Mouse (Mus musculus) spleen, embryonic (tissue): ENCODE measurements around the gene Gm11639.

Experiments
- CTCF ChIA-PET: fragments of 350-600 bp; sonication (Branson Sonifier 250); formaldehyde crosslinking; loops from one replicate; lab custom pipeline; 2022; lab: Charles Lee

Gm11639 gene

GRCm38 (mm10) chr11:104693235-104693634 is 7.7 kb downstream of the Gm11639 start:
- CTCF ChIA-PET, result interaction anchor here (0.6 to 0.7 kb wide), 2 partner anchors 108 to 150 kb away, joined by 6 read pairs; no protein-coding TSS in a partner anchor

- CTCF ChIA-PET, result no interaction called here
Measured at GRCm38 (mm10) chr11:104704097-104704496, 18.6 kb downstream of the Gm11639 start.

GRCm38 (mm10) chr11:104707084-104707483 is 21.6 kb downstream of the Gm11639 start:
- CTCF ChIA-PET, result no interaction called here

- CTCF ChIA-PET, result no interaction called here
Measured at GRCm38 (mm10) chr11:104744995-104745568, 59.6 kb downstream of the Gm11639 start.

DNA sequence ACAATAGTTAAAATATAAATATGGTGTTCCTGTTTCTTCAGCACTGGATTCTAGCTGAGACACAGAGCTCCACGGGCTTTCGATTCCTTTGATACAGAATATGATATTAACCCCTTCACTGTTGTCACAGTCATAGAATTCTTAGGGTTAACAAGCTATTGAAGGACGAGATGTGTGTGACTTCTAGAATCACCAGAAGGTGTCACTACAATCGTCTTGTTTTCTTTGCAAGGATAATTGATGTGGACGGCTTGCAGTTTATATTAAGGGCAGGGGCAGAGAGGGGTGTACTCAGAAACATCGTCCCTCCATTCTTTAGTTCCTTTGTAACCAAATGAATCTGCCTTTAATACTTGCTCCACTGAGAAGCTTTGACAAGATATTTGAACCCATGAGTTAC is 80.3 kb downstream of the Gm11639 start:
- CTCF ChIA-PET, result no interaction called here

DNA sequence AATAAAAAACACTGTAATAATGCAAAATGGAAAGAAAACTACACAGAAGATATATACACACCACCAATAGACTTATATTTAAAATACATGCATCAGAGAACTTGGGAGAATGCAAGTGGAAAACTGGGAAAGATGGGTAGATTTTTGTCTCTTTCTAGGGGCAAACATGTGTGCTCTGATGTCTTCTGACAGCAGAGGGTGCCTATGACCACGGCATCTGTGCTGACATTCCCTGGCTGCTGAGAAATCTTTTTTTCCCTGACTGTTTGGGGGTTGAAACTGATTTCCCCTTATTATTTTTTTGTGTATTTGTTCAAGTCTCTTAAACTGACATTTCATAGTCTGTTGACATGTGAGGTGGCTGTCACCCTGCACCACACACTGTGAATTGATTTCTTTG is 81.6 kb downstream of the Gm11639 start:
- CTCF ChIA-PET, result no interaction called here

GRCm38 (mm10) chr11:104768072-104768471 is 82.6 kb downstream of the Gm11639 start:
- CTCF ChIA-PET, result no interaction called here

- CTCF ChIA-PET, result no interaction called here
Measured at GRCm38 (mm10) chr11:104778796-104779195, 93.3 kb downstream of the Gm11639 start.

GRCm38 (mm10) chr11:104944723-104945122 is 259.2 kb downstream of the Gm11639 start:
- CTCF ChIA-PET, result no interaction called here

DNA sequence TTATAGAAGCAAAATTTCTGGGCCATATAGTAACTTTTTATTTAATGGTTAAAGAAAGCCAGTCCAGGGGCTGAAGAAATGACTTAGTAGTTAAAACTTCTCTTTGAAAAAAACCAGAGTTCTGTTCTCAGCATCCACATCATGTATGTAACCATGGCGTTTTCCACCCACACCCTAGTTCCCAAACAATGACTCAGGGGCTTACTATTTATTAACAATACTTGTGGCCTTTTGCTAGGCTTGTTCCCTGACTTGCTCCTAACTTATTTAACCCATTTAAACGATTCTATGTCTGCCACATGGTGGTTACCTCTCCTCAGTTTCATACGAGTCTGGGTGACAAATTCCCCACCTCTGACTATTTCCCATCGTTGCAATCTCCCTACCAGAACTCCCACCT is 266.8 kb downstream of the Gm11639 start:
- CTCF ChIA-PET, result no interaction called here

DNA sequence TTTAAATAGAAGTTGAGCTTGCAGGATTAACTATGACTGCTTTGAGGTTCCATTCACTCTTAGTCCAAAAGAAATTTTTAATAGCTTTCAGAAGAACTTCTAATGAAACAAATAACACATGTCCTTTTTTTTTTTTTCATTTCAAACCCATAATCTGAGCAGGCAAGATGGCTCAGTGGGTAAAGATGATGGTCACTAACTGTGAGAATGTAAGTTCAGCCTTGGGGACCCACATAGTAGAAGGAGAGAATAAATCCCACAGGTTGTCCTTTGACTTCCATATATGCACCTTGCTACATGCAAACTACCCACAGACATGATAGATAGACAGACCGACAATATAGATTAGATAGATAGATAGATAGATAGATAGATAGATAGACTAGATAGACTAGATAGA is 282.4 kb downstream of the Gm11639 start:
- CTCF ChIA-PET, result no interaction called here

DNA sequence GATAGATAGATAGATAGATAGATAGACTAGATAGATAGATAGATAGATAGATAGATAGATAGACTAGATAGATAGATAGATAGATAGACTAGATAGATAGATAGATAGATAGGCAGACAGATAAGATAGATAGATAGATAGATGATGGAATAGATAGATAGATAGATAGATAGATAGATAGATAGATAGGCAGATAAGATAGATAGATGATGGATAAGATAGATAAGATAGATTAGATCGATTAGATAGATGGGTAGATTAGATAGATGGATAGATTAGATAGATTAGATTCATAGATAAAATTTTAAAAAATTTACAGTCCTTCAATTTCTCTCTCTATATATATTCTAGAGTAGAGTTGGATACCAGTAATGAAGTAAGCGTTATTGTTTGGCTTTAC is 282.9 kb downstream of the Gm11639 start:
- CTCF ChIA-PET, result no interaction called here

DNA sequence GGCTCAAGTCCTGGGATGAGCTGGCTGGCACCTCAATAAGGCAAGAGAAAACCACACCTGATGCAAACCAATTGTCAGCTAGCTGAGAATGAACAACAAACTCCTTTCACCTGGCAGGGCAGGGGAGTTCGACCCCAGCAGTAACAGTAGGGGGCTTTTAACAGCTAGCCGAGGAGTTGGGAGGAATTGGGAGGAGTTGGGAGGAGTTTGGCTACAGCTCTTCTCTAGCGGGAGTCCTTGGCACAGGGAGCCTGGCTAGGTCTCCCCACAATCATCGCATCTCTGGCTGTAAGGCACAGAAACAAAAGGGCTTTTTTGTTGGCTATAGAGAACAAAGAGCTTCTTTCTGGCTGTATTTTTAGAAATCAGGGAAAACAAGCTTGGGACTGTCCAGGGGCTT is 285.8 kb downstream of the Gm11639 start:
- CTCF ChIA-PET, result no interaction called here

GRCm38 (mm10) chr11:104972480-104972879 is 287.0 kb downstream of the Gm11639 start:
- CTCF ChIA-PET, result no interaction called here

GRCm38 (mm10) chr11:104977976-104978375 is 292.5 kb downstream of the Gm11639 start:
- CTCF ChIA-PET, result no interaction called here

GRCm38 (mm10) chr11:104981342-104982055 is 296.0 kb downstream of the Gm11639 start:
- CTCF ChIA-PET, result no interaction called here

DNA sequence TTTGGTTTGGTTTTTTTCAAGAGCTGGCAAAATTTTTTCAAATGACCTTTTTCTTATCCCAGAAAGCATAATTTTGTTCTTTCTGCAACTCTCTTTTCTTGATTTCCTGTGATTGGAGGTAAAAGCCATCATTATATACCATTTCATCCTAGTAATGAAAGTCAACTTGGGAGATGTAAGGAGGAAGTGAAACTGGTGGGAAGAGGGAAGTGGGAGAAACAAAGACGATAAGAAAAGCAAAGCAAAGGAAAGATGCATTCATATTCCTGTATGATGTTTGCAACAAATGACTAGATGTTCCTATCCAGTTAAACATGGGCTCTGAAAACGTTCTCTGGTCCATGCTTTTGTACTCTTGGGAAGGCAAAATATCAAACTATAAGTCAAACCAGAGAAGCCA is 323.7 kb downstream of the Gm11639 start:
- CTCF ChIA-PET, result no interaction called here

DNA sequence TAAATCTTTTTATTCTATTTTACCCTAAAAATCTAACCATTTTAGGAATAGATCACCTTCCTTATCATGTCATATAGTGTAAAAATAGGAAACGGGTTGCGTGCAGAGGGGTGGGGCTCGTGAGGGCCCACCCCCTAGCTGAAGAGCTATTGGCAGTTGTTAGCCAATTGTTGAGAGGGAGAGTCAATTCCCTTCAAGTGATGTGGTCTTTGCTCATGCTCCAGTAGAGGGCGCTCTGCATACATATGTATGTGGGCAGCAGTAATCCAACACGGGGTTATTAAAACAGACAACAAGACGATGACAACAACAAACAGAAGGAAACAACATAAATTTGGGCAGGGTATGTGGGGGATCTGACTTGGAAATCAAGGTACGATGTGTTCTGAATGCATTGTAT is 335.6 kb downstream of the Gm11639 start:
- CTCF ChIA-PET, result no interaction called here

DNA sequence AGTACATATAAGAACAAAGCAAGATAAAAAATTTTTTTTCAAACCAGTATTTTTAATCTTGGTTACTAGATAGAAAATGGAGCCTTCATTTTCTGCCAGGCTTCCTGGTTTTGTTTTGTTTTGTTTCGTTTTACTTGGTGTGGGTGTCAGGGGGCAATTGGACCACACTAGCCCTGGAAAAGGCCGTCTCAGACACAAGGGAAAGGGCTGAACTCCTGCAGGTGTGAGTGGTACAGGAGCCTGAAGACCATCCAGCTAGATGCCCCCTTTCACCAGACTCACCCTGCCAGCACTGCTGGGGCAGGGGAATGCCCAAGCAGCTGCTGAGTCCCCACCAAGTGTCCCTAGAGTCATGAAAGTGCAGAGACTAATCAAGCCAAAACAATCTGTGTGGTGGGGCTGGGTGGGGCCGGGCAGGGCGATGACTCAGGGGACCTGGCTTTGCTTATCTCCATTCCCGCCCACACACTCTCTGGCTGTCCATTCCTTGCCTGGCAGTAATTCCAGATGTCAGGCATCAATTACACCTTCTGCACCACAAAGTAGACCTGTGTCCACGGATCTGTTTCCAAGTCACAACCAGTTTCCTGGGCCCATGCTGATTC is 343.3 kb downstream of the Gm11639 start:
- CTCF ChIA-PET, result no interaction called here

DNA sequence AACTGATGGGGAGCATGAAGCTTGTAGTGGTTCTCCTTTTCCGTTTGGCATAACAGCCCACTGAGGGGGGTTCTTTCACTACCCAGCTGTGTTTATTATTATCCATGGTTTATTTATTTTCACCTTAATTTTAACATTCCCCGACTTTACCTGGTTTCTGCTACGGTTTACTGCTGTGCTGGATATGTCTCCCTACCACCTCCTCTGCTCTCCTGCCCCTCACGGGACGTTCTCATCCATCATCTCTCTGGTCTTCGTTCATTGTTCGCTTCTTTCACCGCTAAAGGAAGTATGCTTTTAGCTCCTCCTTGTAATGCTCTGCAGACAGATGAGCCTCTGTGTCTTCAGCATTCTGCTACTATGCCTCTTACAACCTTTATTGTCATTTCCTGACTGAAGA is 344.0 kb downstream of the Gm11639 start:
- CTCF ChIA-PET, result no interaction called here

DNA sequence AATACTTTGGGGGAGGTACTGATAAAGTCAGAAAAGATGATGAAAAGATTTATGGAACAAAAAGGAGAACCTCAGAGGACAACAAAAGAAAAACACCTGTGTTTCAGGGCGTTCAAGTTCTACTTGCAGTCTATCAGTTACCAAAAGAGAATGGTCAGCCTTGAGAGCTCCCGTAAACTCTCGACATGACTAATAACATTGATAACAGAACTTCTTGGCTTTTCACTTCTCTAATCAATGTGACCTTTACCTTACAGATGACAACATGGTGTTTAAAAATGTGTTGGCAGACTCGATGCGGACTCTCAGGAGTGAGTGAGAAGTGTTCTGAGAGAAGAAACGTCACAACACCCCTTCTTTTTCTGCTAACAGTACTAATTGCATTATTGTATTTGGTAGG is 344.7 kb downstream of the Gm11639 start:
- CTCF ChIA-PET, result no interaction called here

- CTCF ChIA-PET, result no interaction called here
Measured at GRCm38 (mm10) chr11:105031103-105031502, 345.6 kb downstream of the Gm11639 start.

- CTCF ChIA-PET, result no interaction called here
Measured at GRCm38 (mm10) chr11:105035081-105035480, 349.6 kb downstream of the Gm11639 start.
